Mouse (Mus musculus) stomach, postnatal 0 days (tissue): ENCODE measurements around the gene Ddx52.

Experiments used
- CTCF ChIP-seq: IDR thresholded peaks from 2 replicates; pipeline ENCODE4 v1.5.1; 2016; ENCODE audit warnings: antibody characterized with exemption, low read depth, mild to moderate bottlenecking, moderate library complexity
- EP300 ChIP-seq: optimal IDR thresholded peaks from 2 replicates; pipeline ENCODE3; 2016; ENCODE audit warnings: antibody characterized with exemption

- no peak for TF ChIP-seq CTCF
- TF ChIP-seq EP300: no peak
These were observed 34.5 kb downstream of the Ddx52 start for GRCm38 (mm10) chr11:83976236-83976977.
